Mouse (Mus musculus) right cerebral cortex, postnatal 36 days (tissue): ENCODE data around the gene Madcam1.

ENCODE experiments used
- DNase-seq, 2 experiments: peaks; one replicate each; pipeline ENCODE4 v3.0.0; 2022; ENCODE audit warnings: low spot score in 2 of 2, mixed read lengths in 1 of 2

The Madcam1 gene

GRCm38 (mm10) chr10:79709307-79709706 is 44.9 kb downstream of the Madcam1 start:
- no peak for DNase-seq

DNA sequence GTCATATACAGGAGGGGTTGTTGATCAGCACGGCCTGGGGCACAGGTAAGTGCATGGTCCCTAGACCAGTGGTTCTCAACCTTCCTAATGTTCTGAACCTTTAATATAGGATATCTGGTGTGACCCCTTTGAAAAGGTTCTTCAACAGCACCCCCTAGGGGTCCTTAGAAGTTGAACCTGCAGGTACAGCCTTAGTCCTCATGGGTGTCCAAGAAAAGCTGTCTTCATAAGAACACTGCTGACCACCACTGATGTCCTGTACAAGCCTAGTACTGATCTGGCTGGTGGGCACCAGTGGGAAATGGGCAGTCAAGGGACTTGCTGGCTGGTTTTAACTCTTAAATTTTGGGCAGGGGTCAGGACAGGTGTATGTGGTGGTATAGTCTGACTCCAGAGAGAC is 47.7 kb downstream of the Madcam1 start:
- DNase-seq, result no peak

DNA sequence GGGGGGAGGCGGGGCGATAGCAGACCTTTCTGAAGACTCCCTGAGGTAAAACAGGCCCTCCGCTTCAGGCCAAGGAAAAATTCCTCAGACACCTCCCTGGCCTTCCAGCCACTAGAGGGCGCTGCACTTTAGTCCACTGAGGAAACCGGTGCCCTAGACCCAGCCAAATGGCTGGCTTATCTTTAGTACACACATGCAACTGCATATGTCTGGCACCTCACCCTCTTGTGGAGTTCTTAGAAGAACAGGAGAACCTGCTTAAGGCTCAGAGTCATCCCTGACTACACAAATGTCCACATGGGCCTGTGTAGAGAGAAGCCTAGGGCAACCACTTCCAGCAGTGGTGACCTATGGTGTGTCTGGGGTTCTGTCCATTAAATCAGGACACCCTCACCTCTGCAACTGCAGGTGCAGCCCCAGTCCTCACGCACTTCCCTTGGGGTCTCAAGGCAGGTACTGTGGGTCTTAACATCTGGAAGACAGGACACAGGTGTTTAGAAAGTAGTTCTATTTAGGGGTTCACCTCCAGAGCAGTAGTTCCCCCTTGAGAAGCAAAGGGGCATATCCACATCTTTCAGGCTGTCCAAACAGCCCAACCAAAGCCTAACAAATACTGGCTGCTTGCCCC is 48.3 kb downstream of the Madcam1 start:
- DNase-seq, result peak; percentile 57 to 59

DNA sequence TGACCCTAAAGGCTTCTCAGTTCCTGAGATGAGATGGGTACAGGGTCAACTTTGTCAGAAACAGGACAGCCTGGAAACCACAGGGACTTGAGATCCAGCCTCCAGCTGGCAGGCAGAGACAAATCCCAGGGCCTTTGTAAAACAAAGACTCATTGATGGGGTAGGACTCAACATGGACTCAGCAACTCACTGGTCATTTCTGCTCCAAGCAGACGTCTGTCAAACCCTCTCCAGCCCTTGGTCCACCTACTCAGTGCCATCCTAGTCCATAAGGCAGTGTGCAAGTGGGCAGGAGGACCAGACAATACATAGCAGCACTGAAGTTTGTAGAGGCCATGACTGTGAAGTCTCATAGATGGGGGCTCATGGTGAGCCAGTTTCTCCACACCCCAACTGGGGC is 48.8 kb downstream of the Madcam1 start:
- no peak for DNase-seq

DNA sequence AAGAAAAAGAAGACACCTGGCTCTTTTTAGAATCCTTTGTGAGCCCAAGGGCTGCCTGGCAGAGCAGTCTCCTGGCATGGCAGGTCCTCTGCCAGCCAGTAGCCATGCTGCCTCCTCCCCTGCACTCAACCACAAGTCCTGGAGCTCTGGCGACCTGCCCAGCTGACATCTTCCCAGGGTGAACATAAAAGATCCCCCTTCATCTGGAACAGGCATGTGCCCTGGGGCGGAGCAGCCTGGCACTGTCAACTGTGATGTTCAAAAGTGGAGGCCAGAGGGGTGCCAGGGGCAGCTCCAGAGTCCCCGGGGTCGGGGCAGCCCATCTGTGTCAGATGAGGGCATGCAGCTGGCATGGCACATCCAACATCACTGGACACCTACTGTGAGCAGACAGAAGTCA is 50.6 kb downstream of the Madcam1 start:
- no peak for DNase-seq

GRCm38 (mm10) chr10:79716254-79716987 is 52.1 kb downstream of the Madcam1 start, which contains the start of gene Hcn2:
Hcn2 (plus strand) TSS chr10:79716634.
- DNase-seq, result no peak

DNA sequence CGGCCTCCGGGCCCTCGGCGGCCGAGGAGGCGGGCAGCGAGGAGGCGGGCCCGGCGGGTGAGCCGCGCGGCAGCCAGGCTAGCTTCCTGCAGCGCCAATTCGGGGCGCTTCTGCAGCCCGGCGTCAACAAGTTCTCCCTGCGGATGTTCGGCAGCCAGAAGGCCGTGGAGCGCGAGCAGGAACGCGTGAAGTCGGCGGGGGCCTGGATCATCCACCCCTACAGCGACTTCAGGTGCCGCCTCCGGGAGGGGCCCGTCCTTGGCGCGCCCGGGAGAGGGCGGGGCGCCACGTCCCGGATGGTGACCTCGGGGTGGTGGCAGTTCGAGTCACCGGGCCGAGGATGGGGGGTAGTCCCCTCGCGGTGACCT is 52.6 kb downstream of the Madcam1 start:
- DNase-seq, result no peak

GRCm38 (mm10) chr10:79717640-79718357 is 53.4 kb downstream of the Madcam1 start:
- no peak for DNase-seq
